Mouse (Mus musculus): Measurements from ENCODE around the gene Tnfrsf21.

GRCm38 (mm10) chr17:43022056-43022455 is 5.7 kb downstream of the Tnfrsf21 start:
- TF ChIP-seq EP300 (IDR thresholded peaks at IDR 0.05; ENCODE audit: low read depth) (no peak), CTCF (IDR thresholded peaks at IDR 0.05; ENCODE audit: low read depth) (no peak)
